Mouse (Mus musculus) adrenal gland, postnatal 10 days (tissue): Measurements from ENCODE around the gene Mboat2. TPM values are rescaled to one million over a fixed set of nuclear protein-coding genes. Genes with fewer than 3 reads are reported as not detected.

Experiments
- DNase-seq: peaks from one replicate; pipeline ENCODE4 v3.0.0; 2021; ENCODE audit warnings: mixed read lengths
- total RNA-seq, 2 experiments: library from RNA; stranded (reverse); gene quantifications; 2 replicates each; pipeline ENCODE4 v1.2.3; 2021

The Mboat2 gene
- total RNA-seq, 2 experiments from 2014 or later, result 14.9 to 18.7 TPM

- DNase-seq, result no peak
Measured at GRCm38 (mm10) chr12:24899636-24900035, 69.0 kb downstream of the Mboat2 start.

GRCm38 (mm10) chr12:24902736-24903135 lies 72.1 kb downstream of the Mboat2 start:
- no peak for DNase-seq

GRCm38 (mm10) chr12:24907894-24908293 lies 77.2 kb downstream of the Mboat2 start:
- no peak for DNase-seq

- DNase-seq, result no peak
Measured at GRCm38 (mm10) chr12:24909679-24910078, 79.0 kb downstream of the Mboat2 start.

GRCm38 (mm10) chr12:24912174-24912573 lies 81.5 kb downstream of the Mboat2 start:
- DNase-seq, result no peak

- DNase-seq, result no peak
Measured at GRCm38 (mm10) chr12:24912876-24913275, 82.2 kb downstream of the Mboat2 start.

DNA sequence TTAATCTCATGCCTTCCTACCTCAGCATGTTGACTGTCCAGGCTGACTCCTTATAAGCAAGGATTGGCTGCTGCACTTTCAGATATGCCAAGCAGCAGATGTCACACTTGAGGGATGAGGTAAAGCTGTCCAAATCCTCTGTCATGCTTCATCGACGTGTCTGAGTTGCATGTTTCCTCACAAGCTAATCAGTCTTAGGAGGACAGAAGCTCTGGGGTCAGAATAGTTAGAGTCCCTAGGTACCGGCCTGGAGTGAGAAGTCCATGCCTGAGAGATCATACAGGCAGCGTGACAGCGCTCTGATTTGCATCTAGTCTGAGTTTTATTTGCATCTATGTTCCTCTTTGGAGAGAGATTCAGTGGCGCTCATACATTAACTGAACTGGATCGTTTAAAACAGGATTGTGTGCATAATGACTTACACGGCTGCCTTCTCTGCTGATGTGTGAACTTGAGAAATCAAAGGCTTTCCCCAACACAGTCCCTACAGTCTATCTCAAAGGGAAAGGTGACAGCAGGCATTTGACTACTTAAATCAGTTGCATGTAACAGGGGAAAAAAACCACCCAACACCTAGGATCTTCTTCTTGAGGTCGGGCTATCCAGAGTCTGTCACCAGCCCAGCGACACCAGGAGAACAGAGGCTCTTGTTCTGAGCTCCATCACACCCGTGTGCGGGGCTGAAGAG lies 88.0 kb downstream of the Mboat2 start:
- no peak for DNase-seq

- DNase-seq, result no peak
Measured at GRCm38 (mm10) chr12:24920861-24921260, 90.2 kb downstream of the Mboat2 start.

- no peak for DNase-seq
Measured at GRCm38 (mm10) chr12:24924003-24924402, 93.3 kb downstream of the Mboat2 start.

GRCm38 (mm10) chr12:24925276-24925675 lies 94.6 kb downstream of the Mboat2 start:
- DNase-seq, result no peak

DNA sequence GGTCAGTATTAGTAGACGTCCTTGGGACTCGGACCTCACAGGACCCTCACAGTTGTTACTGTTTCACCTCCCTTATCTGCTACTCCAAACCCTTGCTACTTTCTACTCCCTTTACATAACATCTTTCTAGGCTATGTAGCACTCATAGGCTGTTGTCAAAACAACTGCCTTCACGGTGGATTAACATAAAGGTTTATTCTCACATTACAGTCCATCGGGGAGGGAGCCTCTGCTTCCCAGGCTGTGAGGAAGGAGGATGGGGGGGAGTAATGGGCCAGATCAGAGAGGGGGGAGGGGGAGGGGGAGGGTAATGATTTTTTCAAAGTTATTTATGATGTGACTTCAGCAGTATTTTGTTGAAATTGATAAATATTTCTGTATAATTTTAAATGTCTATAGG lies 95.0 kb downstream of the Mboat2 start:
- no peak for DNase-seq

- no peak for DNase-seq
Measured at GRCm38 (mm10) chr12:24928051-24928748, 97.5 kb downstream of the Mboat2 start.

GRCm38 (mm10) chr12:24929043-24929442 lies 98.4 kb downstream of the Mboat2 start:
- no peak for DNase-seq

- peak; percentile 12 for DNase-seq
Measured at GRCm38 (mm10) chr12:24930760-24931159, 100.1 kb downstream of the Mboat2 start.

GRCm38 (mm10) chr12:24932120-24932519 lies 101.4 kb downstream of the Mboat2 start:
- DNase-seq, result no peak

GRCm38 (mm10) chr12:24933206-24933775 lies 102.6 kb downstream of the Mboat2 start:
- peak; percentile 29 for DNase-seq

DNA sequence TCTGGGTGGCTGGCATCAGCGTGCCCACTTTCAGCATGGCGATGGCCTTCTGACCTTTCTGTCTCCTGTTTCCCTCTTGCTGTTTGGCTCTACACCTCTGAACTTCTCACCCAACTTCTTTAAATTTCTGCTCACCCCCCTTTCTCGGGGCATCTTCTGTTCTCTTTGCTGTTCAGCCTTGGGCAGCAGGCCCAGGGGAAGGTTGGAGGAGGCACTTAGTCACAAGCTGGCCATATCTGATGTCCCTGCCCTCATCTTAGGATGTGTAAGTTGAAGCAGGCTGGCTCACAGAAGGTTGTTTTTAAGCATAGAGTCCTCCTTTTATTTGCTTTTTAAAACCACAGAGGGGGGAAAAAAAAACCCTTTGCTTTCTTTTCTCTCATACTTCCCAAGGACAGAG lies 103.3 kb downstream of the Mboat2 start:
- peak; percentile 63 for DNase-seq

DNA sequence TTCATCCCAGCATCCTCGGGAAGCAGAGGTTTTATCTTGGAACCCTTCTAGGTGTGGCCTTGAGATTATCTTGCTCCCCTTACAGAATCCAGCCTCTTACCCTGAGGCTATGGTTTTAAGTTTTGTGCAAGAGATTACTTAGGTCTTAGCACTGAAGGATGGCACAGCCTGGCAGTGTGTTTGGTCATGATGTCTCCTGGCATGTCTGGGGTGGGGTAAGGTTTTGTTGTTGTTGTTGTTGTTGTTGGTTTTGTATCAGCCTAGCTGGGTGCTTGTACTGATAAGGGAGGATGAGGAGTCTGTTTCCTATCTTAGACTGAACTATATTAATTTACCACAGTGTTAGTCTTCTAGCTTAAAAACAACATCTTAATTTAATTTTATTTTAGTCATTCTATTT lies 105.6 kb downstream of the Mboat2 start:
- DNase-seq, result no peak

GRCm38 (mm10) chr12:24939372-24939771 lies 108.7 kb downstream of the Mboat2 start:
- DNase-seq, result no peak

DNA sequence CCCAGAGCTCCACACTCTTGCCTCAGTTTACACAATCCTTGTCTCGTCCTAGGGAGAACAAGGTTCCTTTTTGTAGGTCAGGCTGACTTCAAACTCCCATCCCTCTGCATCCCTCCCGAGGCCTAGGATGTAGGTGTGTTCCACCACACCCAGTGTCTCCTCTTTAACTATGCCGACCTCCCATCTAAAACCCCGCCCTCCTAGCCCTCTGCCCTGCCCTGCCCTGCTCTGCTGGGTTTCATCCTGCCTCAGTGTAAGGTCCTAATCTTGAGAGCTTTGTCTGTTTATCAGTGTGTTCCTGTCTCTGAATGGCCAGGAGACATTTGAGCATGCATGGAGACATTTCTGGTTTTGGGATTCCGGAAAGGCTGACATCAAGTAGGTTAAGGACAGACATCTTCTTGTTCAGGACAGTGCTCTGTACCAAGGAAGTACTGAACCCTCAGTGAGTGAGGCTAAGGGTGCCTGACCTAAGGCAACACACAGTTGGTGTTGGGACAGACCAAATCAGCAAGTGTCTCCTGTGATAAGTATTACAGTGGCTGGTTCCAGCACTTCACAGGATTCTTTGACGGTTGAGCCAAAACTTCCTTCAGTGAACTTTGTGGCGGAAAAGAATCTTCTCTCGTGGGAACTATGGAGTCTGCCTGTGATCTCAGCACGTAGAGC lies 112.1 kb downstream of the Mboat2 start:
- DNase-seq, result no peak

GRCm38 (mm10) chr12:24943427-24943826 lies 112.7 kb downstream of the Mboat2 start:
- DNase-seq, result no peak

DNA sequence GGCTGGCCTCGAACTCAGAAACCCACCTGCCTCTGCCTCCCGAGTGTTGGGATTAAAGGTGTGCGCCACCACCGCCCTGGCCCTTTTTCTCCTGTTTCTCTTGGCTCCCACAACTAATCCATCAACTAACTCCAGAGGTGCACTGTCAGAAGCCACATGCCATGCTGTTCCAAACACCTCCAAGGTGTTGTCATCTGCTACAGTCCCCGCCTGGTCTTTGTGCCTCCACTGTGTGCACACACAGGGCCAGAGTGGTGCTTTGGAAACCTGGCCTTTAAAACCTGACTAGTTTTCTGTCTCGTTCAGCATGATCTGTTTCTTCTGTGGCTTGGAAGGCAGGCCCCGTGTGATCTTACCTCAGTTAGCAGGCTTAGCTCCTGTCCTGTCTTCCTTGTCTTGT lies 113.9 kb downstream of the Mboat2 start:
- no peak for DNase-seq

DNA sequence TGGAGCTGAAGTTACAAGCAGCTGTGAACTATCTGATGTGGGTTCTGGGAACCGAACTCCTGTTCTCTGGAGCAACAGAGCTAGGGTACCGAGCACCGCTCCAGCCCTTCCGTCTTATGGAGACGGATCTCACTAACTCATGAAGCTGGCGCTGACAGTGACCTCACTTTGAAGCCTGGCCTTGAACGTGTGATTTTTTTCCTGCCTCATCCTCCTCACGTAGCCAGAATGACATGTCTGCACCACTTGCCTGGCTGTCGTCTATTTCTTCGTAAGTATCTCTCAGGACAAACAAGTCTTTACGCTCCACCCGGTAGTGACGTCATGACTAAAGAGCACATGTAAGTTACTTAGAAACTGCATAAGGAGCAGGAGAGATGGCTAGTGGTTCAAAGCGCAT lies 116.4 kb downstream of the Mboat2 start:
- no peak for DNase-seq
